Mouse (Mus musculus): ENCODE results near the gene Cacna1e. TPM values are rescaled to one million over a fixed set of nuclear protein-coding genes. Genes with fewer than 3 reads are reported as not detected.

The Cacna1e gene
- total and polyA plus RNA-seq, 3 experiments, result not detected

GRCm38 (mm10) chr1:154433520-154433919 is 450.8 kb downstream of the Cacna1e start (continued):
- TF ChIP-seq POLR2A (IDR thresholded peaks at IDR 0.05; ENCODE audit: control insufficient read depth in 1 of 2, insufficient read depth in 1 of 2, low read depth in 1 of 2, low read length in 2 of 2, poor library complexity in 1 of 2) (no peak), E2F4 (IDR thresholded peaks at IDR 0.05; ENCODE audit: borderline replicate concordance, low read depth, low read length) (no peak), HCFC1 (IDR thresholded peaks at IDR 0.05; ENCODE audit: low read depth, low read length) (no peak), USF2 (IDR thresholded peaks at IDR 0.05; ENCODE audit: borderline replicate concordance in 1 of 2, insufficient read depth in 1 of 2, low read depth in 1 of 2, low read length in 2 of 2) (no peak)

DNA sequence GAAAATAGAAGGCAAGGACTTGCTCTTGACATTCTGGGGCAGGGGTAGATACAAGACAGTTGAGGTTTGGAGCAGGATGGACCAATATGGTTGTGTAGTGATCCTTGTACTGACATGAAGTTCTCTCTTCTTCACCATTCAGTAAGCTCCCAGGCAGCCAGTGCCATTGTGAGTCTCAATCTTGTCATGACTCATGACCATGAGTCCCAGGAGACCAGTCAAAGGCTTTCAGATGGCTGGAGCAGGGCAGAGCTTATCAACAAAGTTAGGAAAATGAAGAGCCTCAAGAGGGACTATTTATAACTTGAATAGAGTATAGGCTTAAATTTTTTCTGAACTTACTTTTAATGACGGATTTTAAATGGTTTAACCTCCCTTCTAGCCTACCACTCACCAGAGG is 451.2 kb downstream of the Cacna1e start:
- TF ChIP-seq JUND (IDR thresholded peaks at IDR 0.05; ENCODE audit: low read depth, low read length) (no peak), ZKSCAN1 (IDR thresholded peaks at IDR 0.05; ENCODE audit: low read depth, low read length) (no peak), RCOR1 (IDR thresholded peaks at IDR 0.05; ENCODE audit: low read depth, low read length) (no peak), ETS1 (IDR thresholded peaks at IDR 0.05; ENCODE audit: low read depth, low read length) (no peak)
- Histone ChIP-seq H3K4me3 (ENCODE audit: control insufficient read depth in 1 of 2, insufficient read depth in 1 of 2, low read depth in 2 of 2, low read length in 2 of 2) (no peak overlapping the region), H3K27me3 (ENCODE audit: control insufficient read depth in 1 of 2, insufficient read depth in 2 of 2, low read length in 2 of 2) (no peaks in the 10 kb centered on the region), H3K9ac (ENCODE audit: control insufficient read depth, low read depth, low read length, poor library complexity, severe bottlenecking) (no peak overlapping the region), H3K27ac (ENCODE audit: control insufficient read depth, low read depth, low read length) (no peak overlapping the region), H3K36me3 (ENCODE audit: control insufficient read depth in 1 of 2, insufficient read depth in 2 of 2, low read length in 2 of 2) (no peaks in the 10 kb centered on the region), H3K79me2 (ENCODE audit: control insufficient read depth, insufficient read depth, low read length, poor library complexity) (no peaks in the 10 kb centered on the region), H3K4me1 (ENCODE audit: control insufficient read depth in 1 of 2, insufficient read depth in 2 of 2, low read length in 2 of 2) (no peaks in the 10 kb centered on the region), H3K9me3 (replicated peaks; ENCODE audit: insufficient read depth, low read length) (no peaks in the 10 kb centered on the region)
- no peak for DNase-seq (ENCODE audit: low read depth, low spot score)

DNA sequence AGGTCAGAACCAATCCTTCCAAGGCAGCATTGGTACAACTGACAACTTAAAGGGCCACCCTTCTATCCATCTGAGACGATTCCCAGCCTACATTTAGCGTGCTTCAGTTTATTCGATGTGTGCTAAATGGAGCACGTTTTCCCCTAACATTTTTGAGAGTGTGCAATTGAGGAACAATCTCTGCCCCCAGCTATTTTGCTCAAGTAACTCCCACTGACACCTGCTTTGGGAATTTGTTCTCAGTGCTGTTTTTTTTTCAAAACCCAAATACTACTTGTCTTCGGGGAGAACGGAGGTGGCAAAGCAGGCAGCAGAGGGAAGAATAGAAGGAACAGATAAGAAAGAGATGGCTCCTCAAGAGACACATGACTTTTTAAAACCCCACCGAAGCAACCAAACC is 456.0 kb downstream of the Cacna1e start:
- Histone ChIP-seq H3K27me3 (ENCODE audit: control insufficient read depth in 1 of 2, insufficient read depth in 2 of 2, low read length in 2 of 2) (no peaks in the 10 kb centered on the region), H3K79me2 (ENCODE audit: control insufficient read depth, insufficient read depth, low read length, poor library complexity) (no peaks in the 10 kb centered on the region), H3K9me3 (replicated peaks; ENCODE audit: insufficient read depth, low read length) (no peaks in the 10 kb centered on the region), H3K36me3 (ENCODE audit: control insufficient read depth in 1 of 2, insufficient read depth in 2 of 2, low read length in 2 of 2) (no peaks in the 10 kb centered on the region), H3K9ac (ENCODE audit: control insufficient read depth, low read depth, low read length, poor library complexity, severe bottlenecking) (no peak overlapping the region), H3K4me1 (ENCODE audit: control insufficient read depth in 1 of 2, insufficient read depth in 2 of 2, low read length in 2 of 2) (no peaks in the 10 kb centered on the region), H3K4me3 (ENCODE audit: control insufficient read depth in 1 of 2, insufficient read depth in 1 of 2, low read depth in 2 of 2, low read length in 2 of 2) (no peak overlapping the region), H3K27ac (ENCODE audit: control insufficient read depth, low read depth, low read length) (no peak overlapping the region)
- no peak for DNase-seq (ENCODE audit: low read depth, low spot score)
- TF ChIP-seq ZMIZ1 (IDR thresholded peaks at IDR 0.05; ENCODE audit: low read depth, low read length), result no peak
- no peak for TF ChIP-seq ZC3H11A (IDR thresholded peaks at IDR 0.05; ENCODE audit: low read depth, low read length)
- no peak for TF ChIP-seq ZNF384 (IDR thresholded peaks at IDR 0.05; ENCODE audit: low read depth, low read length)
- no peak for TF ChIP-seq MAX (IDR thresholded peaks at IDR 0.05; ENCODE audit: low read length)
- no peak for TF ChIP-seq BHLHE40 (IDR thresholded peaks at IDR 0.05; ENCODE audit: borderline replicate concordance, low read depth, low read length)
- no peak for TF ChIP-seq CHD2 (IDR thresholded peaks at IDR 0.05; ENCODE audit: low read length)
- no peak for TF ChIP-seq TCF12 (IDR thresholded peaks at IDR 0.05; ENCODE audit: low read depth, low read length)
- TF ChIP-seq SMC3 (IDR thresholded peaks at IDR 0.05; ENCODE audit: low read depth, low read length), result no peak
- no peak for TF ChIP-seq NELFE (IDR thresholded peaks at IDR 0.05; ENCODE audit: low read depth, low read length)
- no peak for TF ChIP-seq ELF1 (IDR thresholded peaks at IDR 0.05; ENCODE audit: low read depth, low read length)
- no peak for TF ChIP-seq CHD1 (IDR thresholded peaks at IDR 0.05; ENCODE audit: low read depth, low read length)
- TF ChIP-seq CTCF (IDR thresholded peaks at IDR 0.05 in 2 of 3, conservative IDR thresholded peaks at IDR 0.05 in 1 of 3; ENCODE audit: control insufficient read depth in 1 of 3, insufficient read depth in 1 of 3, low read depth in 2 of 3, low read length in 3 of 3, poor library complexity in 1 of 3, severe bottlenecking in 1 of 3), result no peak
- TF ChIP-seq POLR2AphosphoS5 (IDR thresholded peaks at IDR 0.05; ENCODE audit: borderline replicate concordance, low read depth, low read length), result no peak
